In genomic region chr11:51898326-51899080, GRCm38 (mm10) we compare ENCODE assay signal across 10 mouse cellular contexts. TPM values are rescaled to one million over a fixed set of nuclear protein-coding genes. Genes with fewer than 3 reads are reported as not detected.
DNase-seq lines count a peak whose midpoint lies in the region; ATAC-seq and TF ChIP-seq lines count a peak whose summit lies in the region.
"Had no signal": no experiment of that assay in that cellular context is flagged by ENCODE, and none has a peak within 500 bp of the region (broad histone marks: within the 10 kb centered on the region; RNA-seq: fewer than 3 reads in every experiment).

No protein-coding gene starts in this region.

- H3K9ac ChIP-seq in kidney, embryonic 14.5 days (ENCODE audit: low read depth, low read length), result no peak overlapping the region
- no peak overlapping the region for H3K9ac ChIP-seq in liver, embryonic 12.5 days
- H3K9ac ChIP-seq: liver, embryonic 14.5 days had no signal

- H3K4me2 ChIP-seq in kidney, embryonic 14.5 days (replicated peaks; ENCODE audit: low read depth, low read length), result no peak overlapping the region
- no peak overlapping the region for H3K4me2 ChIP-seq in liver, embryonic 12.5 days

- no peaks in the 10 kb centered on the region for H3K36me3 ChIP-seq in E14TG2a.4 (ENCODE audit: insufficient read depth, low read length)
- H3K36me3 ChIP-seq in kidney, embryonic 14.5 days (ENCODE audit: control insufficient read depth, insufficient read depth, low read length), result no peaks in the 10 kb centered on the region
- no peaks in the 10 kb centered on the region for H3K36me3 ChIP-seq in liver, embryonic 12.5 days

- peak overlapping the region; percentile 81 for H3K27ac ChIP-seq in brown adipose tissue, adult 24 weeks (replicated peaks; ENCODE audit: low read depth, low read length)
- H3K27ac ChIP-seq in kidney, embryonic 14.5 days (ENCODE audit: low read depth, low read length), result no peak overlapping the region
- no peak overlapping the region for H3K27ac ChIP-seq in liver, embryonic 12.5 days
- H3K27ac ChIP-seq: liver, embryonic 14.5 days had no signal

- TF ChIP-seq CTCF in E14TG2a.4 (conservative IDR thresholded peaks at IDR 0.05; ENCODE audit: low read length), result no peak

- peaks cover 15% of the 10 kb centered on the region for H3K27me3 ChIP-seq in E14TG2a.4 (ENCODE audit: insufficient read depth, low read length)
- H3K27me3 ChIP-seq in kidney, embryonic 14.5 days (ENCODE audit: control insufficient read depth, insufficient read depth, low read length), result no peaks in the 10 kb centered on the region
- peaks cover 37% of the 10 kb centered on the region for H3K27me3 ChIP-seq in liver, embryonic 12.5 days (replicated peaks)

- peak overlapping the region; percentile 53 for H3K4me3 ChIP-seq in E14TG2a.4 (replicated peaks; ENCODE audit: low read length)
- peak overlapping the region; percentile 0; the same call in 1 of the 2 replicates for H3K4me3 ChIP-seq in brown adipose tissue, adult 24 weeks (ENCODE audit: insufficient read depth, low read depth, low read length)
- H3K4me3 ChIP-seq in kidney, embryonic 14.5 days (ENCODE audit: low read length), result no peak overlapping the region
- H3K4me3 ChIP-seq in liver, embryonic 12.5 days, result no peak overlapping the region

- peak; percentile 38 to 42 for DNase-seq in layer of hippocampus, postnatal 25 days (ENCODE audit: extremely low spot score in 1 of 2, low spot score in 1 of 2)
- DNase-seq in naive thymus-derived CD4-positive, alpha-beta T cell, adult 2 months (ENCODE audit: low read depth), result peak; percentile 52
- DNase-seq in heart, adult 11 months, result no peak
- DNase-seq in adrenal gland, postnatal 36 days, result no peak
- DNase-seq: cerebellum, adult 11 months had no signal

- 0 out of 2 replicates have a peak, but pooled peaks cover 2% of the 10 kb centered on the region for H3K9me3 ChIP-seq in E14TG2a.4 (ENCODE audit: low read length)
- no peaks in the 10 kb centered on the region for H3K9me3 ChIP-seq in kidney, embryonic 14.5 days (ENCODE audit: control insufficient read depth, low read length)
- no peaks in the 10 kb centered on the region for H3K9me3 ChIP-seq in liver, embryonic 12.5 days (replicated peaks)

- WGBS in kidney, embryonic 14.5 days, result 49% methylated on average over 21 of the region's 21 CpGs
- WGBS in liver, embryonic 12.5 days (ENCODE audit: insufficient replicate concordance), result 43% methylated on average over 21 of the region's 21 CpGs

- ATAC-seq in kidney, embryonic 14.5 days (ENCODE audit: low FRiP score, low TSS enrichment), result no peak
- no peak for ATAC-seq in liver, embryonic 12.5 days

- H3K4me1 ChIP-seq in E14TG2a.4 (replicated peaks; ENCODE audit: low read depth, low read length), result peaks cover 52% of the 10 kb centered on the region
- H3K4me1 ChIP-seq in brown adipose tissue, adult 24 weeks (ENCODE audit: control insufficient read depth, insufficient read depth, insufficient read length, low read length), result peaks cover 10% of the 10 kb centered on the region
- no peaks in the 10 kb centered on the region for H3K4me1 ChIP-seq in kidney, embryonic 14.5 days (ENCODE audit: control insufficient read depth, insufficient read depth, low read length)
- no peaks in the 10 kb centered on the region for H3K4me1 ChIP-seq in liver, embryonic 12.5 days

RNA-seq across cellular contexts. Expression of gene Jade2, which starts 41.0 kb away (rescaled TPM):
- polyA plus RNA-seq in brown adipose tissue, adult 24 weeks (2012; ENCODE audit: insufficient read depth, insufficient read length, missing spikeins), result 1.9 and 2.6 TPM in 2 replicates
- 10 to 100 TPM; 28.4 to 29.7 TPM for total RNA-seq in layer of hippocampus, postnatal 25 days (2021)
- polyA plus RNA-seq in kidney, embryonic 14.5 days (2014; fragmentation: Nextera tagmentation; extraction: Ambion mirVana), result 0.37 and 0.38 TPM in 2 replicates
- total RNA-seq in adrenal gland, postnatal 36 days (2021), result 10 to 100 TPM; 17.8 to 18.3 TPM
- 0.92 and 0.95 TPM in 2 replicates for polyA plus RNA-seq in liver, embryonic 12.5 days (2016; fragmentation: Nextera tagmentation; extraction: Ambion mirVana)

Comparison
In these comparisons a context has a peak if more than half of its experiments do, and no peak if none do; other contexts are left out.
1. H3K4me3 ChIP-seq: peak in E14TG2a.4 (single experiment) and brown adipose tissue, adult 24 weeks (single experiment); none in kidney, embryonic 14.5 days (single experiment) and liver, embryonic 12.5 days (single experiment).
2. DNase-seq: peak in layer of hippocampus, postnatal 25 days (2 of 2) and naive thymus-derived CD4-positive, alpha-beta T cell, adult 2 months (single experiment); none in heart, adult 11 months (single experiment) and adrenal gland, postnatal 36 days (0 of 2).